Mouse (Mus musculus) embryonic fibroblast, embryonic 13.5 days (primary cell): Measurements from ENCODE around the gene Stmn3.

ENCODE experiments used
- CTCF ChIP-seq: IDR thresholded peaks from 2 replicates; pipeline ENCODE4 v1.5.1; 2011; ENCODE audit warnings: mild to moderate bottlenecking, control low read depth, low read length, moderate library complexity, borderline replicate concordance; ENCODE audit not compliant: insufficient read depth
- POLR2A ChIP-seq: IDR thresholded peaks from 2 replicates; pipeline ENCODE4 v1.6.1; 2011; ENCODE audit warnings: low read depth, mild to moderate bottlenecking, control low read depth, low read length, moderate library complexity

DNA sequence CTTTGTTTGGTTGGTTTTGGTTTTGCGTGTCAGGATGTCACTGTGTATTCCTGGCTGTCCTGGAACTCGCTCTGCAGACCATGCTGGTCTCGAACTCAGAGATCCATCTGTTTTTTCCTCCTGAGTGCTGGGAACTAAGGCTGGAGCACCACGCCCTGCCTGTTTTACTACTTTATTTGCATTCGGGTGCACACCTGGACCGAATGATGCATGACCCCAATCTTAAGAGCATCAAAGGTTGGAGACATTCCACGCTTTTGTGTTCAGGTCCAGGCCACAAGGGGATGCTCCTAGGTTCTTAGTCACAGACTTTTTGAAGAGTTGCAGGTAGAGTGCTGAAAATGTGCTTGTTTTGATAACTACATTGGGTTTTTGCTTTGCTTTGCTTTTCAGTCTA, 5.8 kb upstream of the Stmn3 start:
- TF ChIP-seq CTCF (no peak), POLR2A (no peak)
